Mouse (Mus musculus) midbrain, embryonic 10.5 days (tissue): Measurements from ENCODE around the gene Slc10a7. TPM values are rescaled to one million over a fixed set of nuclear protein-coding genes. Genes with fewer than 3 reads are reported as not detected.
"Not testable (repeated sequence)": the region's sequence is repeated elsewhere in the genome, so short reads cannot be mapped to it uniquely, and the experiment has no call there.

ENCODE experiments used
- DNase-seq: peaks from one replicate; pipeline ENCODE4 v3.0.0-alpha.2; 2017; ENCODE audit warnings: low spot score
- H3K27ac ChIP-seq: fragments of 300-500 bp; sonication (generic); replicated peaks from 2 replicates; pipeline ENCODE4 v1.5.1; 2016; ENCODE audit warnings: mild to moderate bottlenecking
- H3K27me3 ChIP-seq: fragments of 300-500 bp; sonication (generic); 2 replicates; pipeline ENCODE4 v1.6.1; 2016; ENCODE audit warnings: low read depth, mild to moderate bottlenecking; ENCODE audit not compliant: poor library complexity, severe bottlenecking
- H3K36me3 ChIP-seq: fragments of 300-500 bp; sonication (generic); 2 replicates; pipeline ENCODE4 v1.6.1; 2016; ENCODE audit warnings: mild to moderate bottlenecking, moderate library complexity
- H3K4me1 ChIP-seq: fragments of 300-500 bp; sonication (generic); 2 replicates; pipeline ENCODE4 v1.6.1; 2016
- H3K4me3 ChIP-seq: fragments of 300-500 bp; sonication (generic); 2 replicates; pipeline ENCODE4 v1.5.1; 2016; ENCODE audit warnings: mild to moderate bottlenecking, moderate library complexity
- H3K9me3 ChIP-seq: fragments of 300-500 bp; sonication (generic); replicated peaks from 2 replicates; pipeline ENCODE4 v1.6.1; 2016; ENCODE audit warnings: mild to moderate bottlenecking
- WGBS: fragments of 180-500 bp; shearing (Covaris S2); methylation state at CpG from one replicate; pipeline ENCODE4 v1.1.7; 2016; 5-methylcytosine and 5-hydroxymethylcytosine counted together
- polyA plus RNA-seq: library from polyadenylated mRNA; unstranded; fragments of >200 nt; fragmentation: Nextera tagmentation; extraction: Ambion mirVana; gene quantifications from 2 replicates; pipeline ENCODE4 v1.2.1, GENCODE M21; 2016

Slc10a7 gene
- polyA plus RNA-seq, 1 experiment from 2014 or later: 8.1 TPM

- Histone ChIP-seq H3K9me3 (no peaks in the 10 kb centered on the region), H3K4me3 (no peak overlapping the region), H3K27me3 (no peaks in the 10 kb centered on the region), H3K36me3 (peaks cover 41% of the 10 kb centered on the region), H3K27ac (no peak overlapping the region), H3K4me1 (peaks cover 12% of the 10 kb centered on the region)
- 92% methylated on average over 4 of the region's 4 CpGs for WGBS
- no peak for DNase-seq
These were observed 4.0 kb downstream of the Slc10a7 start for GRCm38 (mm10) chr8:78513106-78513505.

GRCm38 (mm10) chr8:78514706-78515105, 5.6 kb downstream of the Slc10a7 start:
- H3K27ac ChIP-seq: no peak overlapping the region
- WGBS: 92% methylated on average over 1 of the region's 1 CpGs
- H3K4me3 ChIP-seq: no peak overlapping the region
- DNase-seq: no peak
- H3K9me3 ChIP-seq: no peaks in the 10 kb centered on the region
- H3K27me3 ChIP-seq: no peaks in the 10 kb centered on the region
- H3K36me3 ChIP-seq: peaks cover 43% of the 10 kb centered on the region
- peaks cover 12% of the 10 kb centered on the region for H3K4me1 ChIP-seq

- Histone ChIP-seq H3K4me3 (no peak overlapping the region), H3K27me3 (no peaks in the 10 kb centered on the region), H3K27ac (no peak overlapping the region), H3K9me3 (no peaks in the 10 kb centered on the region), H3K4me1 (peaks cover 10% of the 10 kb centered on the region), H3K36me3 (peaks cover 43% of the 10 kb centered on the region)
- DNase-seq: no peak
- 90% methylated on average over 3 of the region's 3 CpGs for WGBS
These were observed 6.0 kb downstream of the Slc10a7 start for GRCm38 (mm10) chr8:78515132-78515531.

GRCm38 (mm10) chr8:78533981-78534380, 24.8 kb downstream of the Slc10a7 start:
- Histone ChIP-seq H3K27ac (no peak overlapping the region), H3K36me3 (peaks cover 50% of the 10 kb centered on the region), H3K27me3 (no peaks in the 10 kb centered on the region), H3K9me3 (no peaks in the 10 kb centered on the region), H3K4me1 (peaks cover 4% of the 10 kb centered on the region; the same call in 1 of the 2 replicates), H3K4me3 (no peak overlapping the region)
- WGBS: 83% methylated on average over 6 of the region's 6 CpGs
- DNase-seq: no peak

- Histone ChIP-seq H3K4me1 (peaks cover 4% of the 10 kb centered on the region; the same call in 1 of the 2 replicates), H3K27me3 (no peaks in the 10 kb centered on the region), H3K9me3 (no peaks in the 10 kb centered on the region), H3K27ac (no peak overlapping the region), H3K4me3 (no peak overlapping the region), H3K36me3 (peaks cover 39% of the 10 kb centered on the region)
- no peak for DNase-seq
- WGBS: 89% methylated on average over 5 of the region's 5 CpGs
These were observed 27.6 kb downstream of the Slc10a7 start for GRCm38 (mm10) chr8:78536716-78537115.

GRCm38 (mm10) chr8:78537795-78538194, 28.6 kb downstream of the Slc10a7 start:
- Histone ChIP-seq H3K36me3 (peaks cover 39% of the 10 kb centered on the region), H3K27me3 (no peaks in the 10 kb centered on the region), H3K27ac (no peak overlapping the region), H3K9me3 (no peaks in the 10 kb centered on the region), H3K4me1 (peaks cover 4% of the 10 kb centered on the region; the same call in 1 of the 2 replicates), H3K4me3 (no peak overlapping the region)
- no peak for DNase-seq
- 89% methylated on average over 3 of the region's 3 CpGs for whole genome bisulfite sequencing

GRCm38 (mm10) chr8:78542670-78543069, 33.5 kb downstream of the Slc10a7 start:
- H3K9me3 ChIP-seq, H3K27ac ChIP-seq, DNase-seq, H3K4me3 ChIP-seq, H3K27me3 ChIP-seq: not testable (repeated sequence)
- Histone ChIP-seq H3K4me1 (peaks cover 12% of the 10 kb centered on the region; the same call in 1 of the 2 replicates), H3K36me3 (peaks cover 36% of the 10 kb centered on the region)
- 94% methylated on average over 4 of the region's 6 CpGs for WGBS

- H3K9me3 ChIP-seq: no peaks in the 10 kb centered on the region
- H3K36me3 ChIP-seq: peaks cover 26% of the 10 kb centered on the region
- H3K27me3 ChIP-seq: no peaks in the 10 kb centered on the region
- H3K4me3 ChIP-seq: no peak overlapping the region
- H3K27ac ChIP-seq: no peak overlapping the region
- H3K4me1 ChIP-seq: peaks cover 8% of the 10 kb centered on the region; the same call in 1 of the 2 replicates
- WGBS: 42% methylated on average over 1 of the region's 1 CpGs
- no peak for DNase-seq
These were observed 34.5 kb downstream of the Slc10a7 start for GRCm38 (mm10) chr8:78543621-78544020.

- Histone ChIP-seq H3K4me3 (no peak overlapping the region), H3K4me1 (peaks cover 8% of the 10 kb centered on the region; the same call in 1 of the 2 replicates), H3K27ac (no peak overlapping the region), H3K9me3 (no peaks in the 10 kb centered on the region), H3K27me3 (no peaks in the 10 kb centered on the region), H3K36me3 (peaks cover 26% of the 10 kb centered on the region)
- DNase-seq: no peak
- WGBS: 83% methylated on average over 2 of the region's 2 CpGs
These were observed 35.4 kb downstream of the Slc10a7 start for GRCm38 (mm10) chr8:78544545-78544944.

GRCm38 (mm10) chr8:78545153-78545817, 36.1 kb downstream of the Slc10a7 start:
- 47% methylated on average over 9 of the region's 14 CpGs for WGBS
- not testable (repeated sequence) for H3K9me3 ChIP-seq, H3K27me3 ChIP-seq, DNase-seq, H3K4me3 ChIP-seq, H3K27ac ChIP-seq
- Histone ChIP-seq H3K36me3 (peaks cover 26% of the 10 kb centered on the region), H3K4me1 (peaks cover 13% of the 10 kb centered on the region; the same call in 1 of the 2 replicates)

- WGBS: 76% methylated on average over 10 of the region's 10 CpGs
- no peaks in the 10 kb centered on the region for H3K9me3 ChIP-seq
- no peak for DNase-seq
- H3K4me1 ChIP-seq: peaks cover 19% of the 10 kb centered on the region; the same call in 1 of the 2 replicates
- H3K27me3 ChIP-seq: no peaks in the 10 kb centered on the region
- H3K36me3 ChIP-seq: no peaks in the 10 kb centered on the region
- no peak overlapping the region for H3K4me3 ChIP-seq
- H3K27ac ChIP-seq: peak overlapping the region; percentile 10; the same call in 1 of the 2 replicates
These were observed 41.0 kb downstream of the Slc10a7 start for GRCm38 (mm10) chr8:78549971-78550751.

- H3K4me1 ChIP-seq: peaks cover 16% of the 10 kb centered on the region; the same call in 1 of the 2 replicates
- WGBS: 78% methylated on average over 2 of the region's 2 CpGs
- no peaks in the 10 kb centered on the region for H3K9me3 ChIP-seq
- H3K27me3 ChIP-seq: no peaks in the 10 kb centered on the region
- no peaks in the 10 kb centered on the region for H3K36me3 ChIP-seq
- H3K4me3 ChIP-seq: no peak overlapping the region
- H3K27ac ChIP-seq: peak overlapping the region; percentile 58
- DNase-seq: no peak
These were observed 41.6 kb downstream of the Slc10a7 start for GRCm38 (mm10) chr8:78550752-78551134.

GRCm38 (mm10) chr8:78555817-78556216, 46.7 kb downstream of the Slc10a7 start:
- no peaks in the 10 kb centered on the region for H3K9me3 ChIP-seq
- DNase-seq: no peak

More at GRCm38 (mm10) chr8:78555817-78556216, 46.7 kb downstream of the Slc10a7 start:
- H3K36me3 ChIP-seq: no peaks in the 10 kb centered on the region
- H3K4me3 ChIP-seq: no peak overlapping the region
- H3K4me1 ChIP-seq: peaks cover 28% of the 10 kb centered on the region
- no peaks in the 10 kb centered on the region for H3K27me3 ChIP-seq
- no peak overlapping the region for H3K27ac ChIP-seq
- WGBS: 87% methylated on average over 4 of the region's 4 CpGs
